Mouse (Mus musculus) hindbrain, postnatal 0 days (tissue): ENCODE measurements at regions not wholly inside any gene's neighbourhood (a gene's known extent, or its start where the extent isn't known, plus 50 kb on each side); places are given as distances from the start of the nearest gene placed in this dataset.
A peak's percentile ranks its signal among the peaks of the same experiment; 100 is the strongest.

Experiments used
- ATAC-seq: fragments of 200-750 bp; cut with Nextera tagmentation; 2 replicates; pipeline ENCODE4 v1.8.0; 2017; ENCODE audit warnings: mild to moderate bottlenecking, moderate TSS enrichment, moderate library complexity
- DNase-seq: peaks from one replicate; pipeline ENCODE4 v3.0.0-alpha.2; 2015; ENCODE audit warnings: low spot score
- H3K27ac ChIP-seq: fragments of 300-500 bp; sonication (generic); 2 replicates; pipeline ENCODE4 v1.5.1; 2014; ENCODE audit warnings: mild to moderate bottlenecking
- H3K27me3 ChIP-seq: fragments of 300-500 bp; sonication (generic); 2 replicates; pipeline ENCODE4 v1.6.1; 2014; ENCODE audit warnings: low read length, mixed read lengths; ENCODE audit not compliant: insufficient read depth
- H3K36me3 ChIP-seq: fragments of 300-500 bp; sonication (generic); 2 replicates; pipeline ENCODE4 v1.6.1; 2014; ENCODE audit warnings: low read length, mixed read lengths; ENCODE audit not compliant: insufficient read depth
- H3K4me1 ChIP-seq: fragments of 300-500 bp; sonication (generic); 2 replicates; pipeline ENCODE4 v1.6.1; 2014; ENCODE audit warnings: antibody characterized with exemption, low read length, mixed read lengths; ENCODE audit not compliant: insufficient read depth
- H3K4me2 ChIP-seq: fragments of 300-500 bp; sonication (generic); 2 replicates; pipeline ENCODE4 v1.6.1; 2014; ENCODE audit warnings: low read depth, mild to moderate bottlenecking, low read length, moderate library complexity, mixed read lengths
- H3K4me3 ChIP-seq: fragments of 300-500 bp; sonication (generic); 2 replicates; pipeline ENCODE4 v1.5.1; 2014; ENCODE audit warnings: low read length
- H3K9ac ChIP-seq: fragments of 300-500 bp; sonication (generic); replicated peaks from 2 replicates; pipeline ENCODE4 v1.6.1; 2014; ENCODE audit warnings: mild to moderate bottlenecking, low read length, moderate library complexity, mixed read lengths
- H3K9me3 ChIP-seq: fragments of 300-500 bp; sonication (generic); 2 replicates; pipeline ENCODE4 v1.6.1; 2016; ENCODE audit warnings: low read length, mixed read lengths
- CTCF ChIP-seq: IDR thresholded peaks from 2 replicates; pipeline ENCODE4 v1.5.1; 2016; ENCODE audit warnings: antibody characterized with exemption, control low read depth, low read depth
- WGBS: fragments of 180-500 bp; shearing (Covaris S2); extraction: QIAGEN DNeasy Blood & Tissue Kit; methylation state at CpG from one replicate; pipeline ENCODE4 v1.1.7; 2014; 5-methylcytosine and 5-hydroxymethylcytosine counted together

DNA sequence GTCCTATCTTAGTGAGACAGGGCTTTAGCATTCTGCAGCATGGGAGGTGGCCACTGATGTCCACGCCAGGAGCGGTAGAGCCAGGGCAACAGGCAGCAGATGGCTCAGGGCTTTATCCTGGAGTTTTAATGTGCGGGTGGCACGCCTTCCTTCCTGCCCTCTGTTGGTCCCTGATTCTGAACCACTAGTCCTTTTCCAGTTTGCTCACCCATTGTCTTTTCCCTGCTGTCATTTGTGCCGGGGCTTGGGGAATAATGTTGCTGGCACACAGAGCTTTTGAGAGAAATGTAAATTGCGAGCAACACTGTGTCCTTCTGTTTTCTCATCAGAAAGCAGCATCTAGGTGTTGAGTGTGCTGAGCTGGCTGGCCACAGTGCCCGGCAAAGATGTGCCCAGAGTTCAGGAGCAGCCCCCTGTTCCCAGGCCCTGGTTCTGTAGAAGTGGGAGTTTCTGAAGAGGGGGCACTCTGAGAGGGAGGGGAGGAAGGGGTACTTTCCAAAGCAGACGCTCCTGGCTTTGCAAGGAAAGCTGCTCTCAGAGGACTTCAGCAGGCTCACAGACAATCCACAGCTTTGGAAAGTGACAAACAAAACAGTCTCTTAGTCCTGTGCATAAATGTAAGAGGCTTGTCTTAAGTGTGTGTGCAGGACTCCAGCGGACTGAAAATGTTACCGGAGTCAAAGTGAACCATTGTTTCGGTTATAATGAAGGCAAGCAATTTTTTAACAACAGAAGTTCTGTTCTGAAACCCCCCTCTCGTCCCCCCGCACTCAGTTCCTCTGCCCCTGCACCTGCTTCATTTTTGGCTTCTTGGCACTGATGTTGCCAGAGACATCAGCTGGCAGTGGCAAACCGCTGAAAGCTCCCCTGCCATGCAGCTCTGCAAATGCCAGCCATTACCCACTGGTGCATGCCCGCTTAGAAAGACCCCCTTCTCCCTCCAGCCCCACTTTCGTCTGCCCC is 284.4 kb upstream of the Mpdz start:
- peak; percentile 30; the same call in 1 of the 2 replicates for TF ChIP-seq CTCF
- Histone ChIP-seq H3K9me3 (no peaks in the 10 kb centered on the region), H3K4me3 (no peak overlapping the region), H3K27me3 (no peaks in the 10 kb centered on the region), H3K4me1 (peaks cover 4% of the 10 kb centered on the region; the same call in 1 of the 2 replicates), H3K4me2 (peak overlapping the region; percentile 39), H3K36me3 (no peaks in the 10 kb centered on the region), H3K9ac (no peak overlapping the region), H3K27ac (peak overlapping the region; percentile 86)
- 15% methylated on average over 16 of the region's 16 CpGs for WGBS
- ATAC-seq, result peak; percentile 94
- DNase-seq, result peak; percentile 91

DNA sequence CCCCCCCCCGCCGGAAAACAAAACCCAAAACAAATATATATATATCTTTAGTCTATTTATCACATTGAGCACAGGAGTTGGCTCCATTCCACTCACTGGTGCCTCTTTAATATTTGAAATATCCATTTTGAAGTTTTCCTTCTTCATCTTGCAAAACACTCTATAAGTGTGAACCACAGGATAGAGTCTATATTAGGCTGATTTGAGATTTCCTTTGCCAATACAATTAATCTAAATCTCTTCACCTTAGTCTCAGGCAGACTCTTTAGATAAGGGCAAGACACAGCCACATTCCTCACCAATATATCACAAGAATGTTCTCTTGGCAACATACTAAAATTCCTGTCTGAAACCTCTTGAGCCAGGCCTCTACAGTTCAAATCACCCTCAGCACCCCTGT is 282.1 kb upstream of the Mpdz start:
- Histone ChIP-seq H3K9ac (no peak overlapping the region), H3K4me1 (peaks cover 4% of the 10 kb centered on the region; the same call in 1 of the 2 replicates), H3K4me3 (no peak overlapping the region), H3K4me2 (no peak overlapping the region), H3K36me3 (no peaks in the 10 kb centered on the region), H3K27ac (no peak overlapping the region), H3K27me3 (no peaks in the 10 kb centered on the region), H3K9me3 (no peaks in the 10 kb centered on the region)
- 96% methylated on average over 2 of the region's 2 CpGs for WGBS
- TF ChIP-seq CTCF, result no peak
- ATAC-seq (no peak), DNase-seq (no peak)

DNA sequence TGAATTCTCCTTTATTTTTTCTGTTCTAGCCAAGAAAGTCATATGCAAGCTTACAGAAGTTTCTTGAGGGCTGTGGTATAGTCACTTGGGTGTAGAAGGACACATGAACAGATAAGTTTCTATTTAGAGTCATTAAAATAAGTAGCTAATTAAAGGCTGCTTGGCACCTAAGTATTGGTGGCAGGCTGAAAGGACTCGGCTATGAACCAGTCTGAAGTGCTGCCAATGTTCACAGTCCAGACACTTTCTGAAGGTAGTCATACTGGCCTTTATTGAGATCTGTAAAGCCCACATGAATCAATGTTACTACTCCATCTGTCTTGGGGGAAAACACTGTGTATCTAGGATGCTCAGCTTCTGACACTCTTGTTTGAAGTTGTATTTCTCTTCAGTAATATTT is 269.8 kb upstream of the Mpdz start:
- ATAC-seq, result no peak
- TF ChIP-seq CTCF, result no peak
- no peaks in the 10 kb centered on the region for H3K9me3 ChIP-seq
- H3K4me2 ChIP-seq, result no peak overlapping the region
- H3K27me3 ChIP-seq, result no peaks in the 10 kb centered on the region
- no peak overlapping the region for H3K27ac ChIP-seq
- no peak overlapping the region for H3K4me3 ChIP-seq
- DNase-seq, result no peak
- 46% methylated on average over 1 of the region's 1 CpGs for WGBS
- no peaks in the 10 kb centered on the region for H3K36me3 ChIP-seq
- H3K4me1 ChIP-seq, result no peaks in the 10 kb centered on the region
- H3K9ac ChIP-seq, result no peak overlapping the region

DNA sequence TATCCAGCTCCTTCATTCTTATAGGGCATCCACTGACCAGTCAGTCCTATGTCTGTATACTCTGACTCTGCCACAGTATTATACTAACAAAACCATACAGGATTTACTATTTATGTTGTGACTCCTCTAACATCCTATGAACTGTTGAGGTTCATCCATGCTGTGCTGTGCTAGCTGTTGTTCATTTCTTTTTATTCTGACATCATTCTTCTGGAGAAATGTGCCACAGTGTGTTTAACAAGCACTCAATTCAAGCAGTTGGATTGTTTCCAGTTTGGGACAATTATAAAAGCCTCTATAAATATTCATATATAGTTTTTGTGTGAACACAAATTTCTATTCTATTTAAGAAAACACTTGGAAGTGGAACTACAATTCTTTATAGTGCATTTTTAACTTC is 252.6 kb upstream of the Mpdz start:
- Histone ChIP-seq H3K27ac (no peak overlapping the region), H3K36me3 (no peaks in the 10 kb centered on the region), H3K4me1 (no peaks in the 10 kb centered on the region), H3K4me3 (no peak overlapping the region), H3K27me3 (no peaks in the 10 kb centered on the region), H3K4me2 (no peak overlapping the region), H3K9me3 (no peaks in the 10 kb centered on the region), H3K9ac (no peak overlapping the region)
- ATAC-seq, result no peak
- no peak for DNase-seq
- TF ChIP-seq CTCF, result no peak

DNA sequence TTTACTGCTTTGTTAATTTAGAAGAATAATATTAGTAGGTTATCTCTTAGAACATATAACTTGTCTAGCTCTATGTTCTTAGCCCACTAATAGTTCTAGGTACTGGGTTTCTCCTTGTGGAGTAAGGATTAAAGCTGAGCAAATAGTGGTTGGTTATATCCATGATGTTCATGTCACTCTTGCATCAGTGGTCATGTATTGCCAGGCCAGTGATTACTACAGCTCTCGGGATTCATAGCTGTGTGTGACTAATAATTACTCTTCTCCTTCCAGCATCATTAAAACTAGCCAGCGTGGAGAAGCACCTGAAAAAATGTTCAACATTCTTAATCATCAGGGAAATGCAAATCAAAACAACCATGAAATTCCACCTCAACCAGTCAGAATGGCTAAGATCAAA is 234.6 kb upstream of the Mpdz start:
- no peaks in the 10 kb centered on the region for H3K4me1 ChIP-seq
- H3K9me3 ChIP-seq, result no peaks in the 10 kb centered on the region
- no peak overlapping the region for H3K4me2 ChIP-seq
- no peaks in the 10 kb centered on the region for H3K36me3 ChIP-seq
- no peaks in the 10 kb centered on the region for H3K27me3 ChIP-seq
- no peak overlapping the region for H3K9ac ChIP-seq
- H3K4me3 ChIP-seq, result no peak overlapping the region
- no peak overlapping the region for H3K27ac ChIP-seq
- DNase-seq (no peak), ATAC-seq (no peak)
- 87% methylated on average over 2 of the region's 2 CpGs for WGBS
- TF ChIP-seq CTCF, result no peak

DNA sequence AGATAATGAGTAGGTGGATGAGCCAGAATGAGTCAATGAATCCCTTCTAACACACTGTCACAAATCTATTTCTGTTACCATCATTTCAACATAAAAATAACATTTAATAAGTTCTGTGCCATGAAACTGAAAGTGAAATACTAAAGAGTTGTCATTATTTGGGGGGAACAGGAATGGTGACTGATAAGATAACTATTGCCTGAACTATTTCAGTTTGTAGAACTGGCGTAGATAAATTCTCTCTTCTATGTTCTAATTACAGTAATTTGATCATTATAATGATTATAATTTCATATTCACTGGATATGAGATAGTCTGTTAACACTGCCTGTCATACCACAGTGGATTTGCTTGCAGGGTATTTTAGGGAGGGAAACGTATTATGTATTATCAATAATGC is 232.3 kb upstream of the Mpdz start:
- DNase-seq (no peak), ATAC-seq (no peak)
- Histone ChIP-seq H3K9ac (no peak overlapping the region), H3K36me3 (no peaks in the 10 kb centered on the region), H3K27ac (no peak overlapping the region), H3K4me2 (no peak overlapping the region), H3K4me1 (no peaks in the 10 kb centered on the region), H3K9me3 (no peaks in the 10 kb centered on the region), H3K27me3 (no peaks in the 10 kb centered on the region), H3K4me3 (no peak overlapping the region)
- TF ChIP-seq CTCF, result no peak
- WGBS, result 92% methylated on average over 2 of the region's 2 CpGs
